Mouse (Mus musculus): ENCODE data around the gene Cyp20a1.

GRCm38 (mm10) chr1:60408501-60409167 is 65.5 kb downstream of the Cyp20a1 start:
- no peak for TF ChIP-seq CTCF (IDR thresholded peaks at IDR 0.05; ENCODE audit: insufficient read depth, low read length)
- no peak for TF ChIP-seq POLR2A (IDR thresholded peaks at IDR 0.05; ENCODE audit: borderline replicate concordance, extremely low read depth, low read depth, low read length)

Data from lung, adult 2 months (tissue).